Mouse (Mus musculus) yolk sac, embryonic 10.5 days (tissue): ENCODE measurements around the gene Dapk3.
"Not testable (repeated sequence)": the region's sequence is repeated elsewhere in the genome, so short reads cannot be mapped to it uniquely, and the experiment has no call there.

Experiments
- DNase-seq: peaks from one replicate; pipeline ENCODE4 v3.0.0-alpha.2; 2017; ENCODE audit warnings: low spot score

Dapk3 gene

GRCm38 (mm10) chr10:81145778-81146177 lies 37.0 kb upstream of the Dapk3 start:
- DNase-seq: no peak

DNA sequence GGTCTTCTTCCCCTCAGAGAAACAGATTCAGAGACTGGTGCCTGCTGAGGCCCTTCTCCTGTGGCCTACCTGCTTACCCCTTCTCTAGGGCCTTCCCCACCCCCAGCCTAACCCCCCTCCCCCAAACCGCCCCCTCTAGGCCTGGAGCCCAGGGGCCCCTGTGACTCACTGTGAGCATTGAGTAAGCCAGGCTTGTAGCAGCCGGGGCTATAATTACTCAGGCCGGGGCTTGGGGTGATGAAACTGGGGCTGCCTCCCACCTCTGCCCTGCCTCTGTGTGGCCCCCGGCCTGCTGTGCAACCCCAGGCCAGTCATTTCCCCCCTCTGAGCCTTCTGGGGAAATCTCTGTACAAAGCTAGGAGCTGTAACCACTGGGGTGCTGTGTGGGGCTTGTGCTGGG lies 36.5 kb upstream of the Dapk3 start:
- DNase-seq: no peak

- DNase-seq: no peak
Measured at GRCm38 (mm10) chr10:81151261-81151660, 31.5 kb upstream of the Dapk3 start.

GRCm38 (mm10) chr10:81152609-81153008 lies 30.2 kb upstream of the Dapk3 start:
- DNase-seq: peak; percentile 66

- no peak for DNase-seq
Measured at GRCm38 (mm10) chr10:81154313-81154712, 28.5 kb upstream of the Dapk3 start.

GRCm38 (mm10) chr10:81154736-81155135 lies 28.1 kb upstream of the Dapk3 start:
- no peak for DNase-seq

GRCm38 (mm10) chr10:81161602-81162317 lies 21.0 kb upstream of the Dapk3 start:
- no peak for DNase-seq

DNA sequence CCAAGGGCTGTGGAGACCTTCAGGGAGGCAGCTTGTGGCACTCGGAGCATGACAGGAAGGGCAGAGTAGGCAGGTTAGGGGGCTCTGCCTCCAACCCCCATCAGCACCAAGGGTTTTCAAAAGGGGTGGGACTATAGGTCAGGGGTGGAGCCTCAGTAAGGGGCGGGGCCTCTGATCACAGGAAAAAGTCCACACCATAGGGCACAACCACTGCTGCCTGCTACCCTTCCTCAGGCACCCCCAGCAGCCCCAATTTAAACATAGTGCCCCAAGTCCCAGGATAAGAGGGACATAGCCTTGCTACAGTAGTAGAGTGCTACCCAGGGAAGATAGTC lies 20.5 kb upstream of the Dapk3 start:
- no peak for DNase-seq

- DNase-seq: no peak
Measured at GRCm38 (mm10) chr10:81165118-81165517, 17.7 kb upstream of the Dapk3 start.

DNA sequence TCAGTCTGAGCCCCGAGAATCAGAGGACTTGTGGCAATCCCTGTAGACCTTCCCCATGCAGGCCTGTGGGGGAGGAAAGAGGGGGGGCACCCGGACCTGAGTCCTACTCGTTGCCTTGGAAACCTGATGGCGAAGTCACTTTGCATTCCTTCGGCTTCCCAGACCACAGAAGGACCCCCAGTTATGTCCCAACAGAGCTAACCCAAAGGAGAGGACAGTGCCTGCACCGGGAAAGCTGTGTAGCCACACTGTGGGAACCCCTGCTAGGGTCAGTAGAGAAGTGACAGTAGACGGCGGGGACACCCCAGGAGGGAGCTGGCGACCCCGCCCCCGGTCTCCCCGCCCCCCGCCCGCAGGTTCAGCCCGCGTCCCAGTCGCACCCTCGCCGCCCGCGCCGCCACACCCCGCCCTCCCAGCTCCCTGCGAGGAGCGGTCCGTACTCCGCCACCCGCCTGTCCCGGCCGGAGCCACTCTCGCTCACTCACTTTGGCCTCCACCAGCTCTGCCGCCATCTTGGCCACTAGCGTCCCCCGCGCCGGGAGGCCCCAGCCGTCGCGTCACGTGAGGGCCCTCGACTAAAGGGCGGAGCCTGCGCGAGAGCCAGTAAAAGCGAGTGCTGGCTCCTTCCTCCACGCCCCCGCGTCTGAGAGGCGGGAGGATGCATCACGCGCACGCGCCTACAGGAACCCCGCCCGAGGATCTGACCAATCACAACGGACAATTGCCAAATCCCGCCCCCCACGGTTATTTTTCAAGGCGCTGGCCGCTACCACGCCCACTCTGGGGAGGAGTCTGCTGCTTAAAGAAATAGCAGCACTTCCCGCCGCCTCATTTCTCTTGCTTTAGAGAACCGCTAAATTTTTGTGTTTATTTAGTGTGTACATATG lies 15.4 kb upstream of the Dapk3 start, which contains the start of gene Pias4:
Gene Pias4, minus strand, starts transcription at position 724 of the 887 bp plus-strand sequence.
- peak; percentile 100 for DNase-seq

GRCm38 (mm10) chr10:81168087-81168431 lies 14.7 kb upstream of the Dapk3 start:
- no peak for DNase-seq

DNA sequence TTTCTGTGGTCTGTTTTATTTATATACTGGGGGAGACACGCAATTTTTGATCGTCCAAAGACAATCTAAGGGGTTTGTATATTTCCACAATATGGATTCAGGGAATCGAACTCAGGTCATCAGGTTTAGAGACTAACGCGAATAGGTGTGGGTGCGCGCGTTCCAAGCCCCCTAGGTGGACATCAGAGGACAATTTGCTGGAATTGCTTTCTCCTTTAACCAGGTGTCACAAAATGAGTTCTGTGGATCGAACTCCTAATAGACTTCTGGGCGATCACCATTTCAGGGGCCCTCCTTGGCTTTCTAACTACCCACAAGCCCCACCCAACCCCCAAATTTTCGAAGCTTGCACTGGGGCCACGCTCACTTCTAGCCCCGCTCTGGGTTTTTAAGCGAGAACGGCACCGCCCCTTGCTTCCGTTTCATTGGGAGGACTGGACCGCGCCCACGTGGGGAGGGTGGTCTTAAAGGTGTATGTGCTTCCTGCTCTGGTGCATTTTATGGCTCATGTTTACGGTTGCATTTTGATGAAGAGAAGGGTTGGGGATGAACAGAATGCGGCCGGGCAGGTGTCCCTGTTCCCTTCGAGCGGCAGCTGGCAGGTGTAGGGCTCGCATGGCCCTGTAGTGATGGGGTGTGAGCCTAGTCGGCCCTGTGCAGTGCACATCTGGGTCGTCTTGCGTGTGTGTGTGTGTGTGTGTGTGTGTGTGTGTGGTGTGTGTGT lies 14.1 kb upstream of the Dapk3 start:
- peak; percentile 87 for DNase-seq

DNA sequence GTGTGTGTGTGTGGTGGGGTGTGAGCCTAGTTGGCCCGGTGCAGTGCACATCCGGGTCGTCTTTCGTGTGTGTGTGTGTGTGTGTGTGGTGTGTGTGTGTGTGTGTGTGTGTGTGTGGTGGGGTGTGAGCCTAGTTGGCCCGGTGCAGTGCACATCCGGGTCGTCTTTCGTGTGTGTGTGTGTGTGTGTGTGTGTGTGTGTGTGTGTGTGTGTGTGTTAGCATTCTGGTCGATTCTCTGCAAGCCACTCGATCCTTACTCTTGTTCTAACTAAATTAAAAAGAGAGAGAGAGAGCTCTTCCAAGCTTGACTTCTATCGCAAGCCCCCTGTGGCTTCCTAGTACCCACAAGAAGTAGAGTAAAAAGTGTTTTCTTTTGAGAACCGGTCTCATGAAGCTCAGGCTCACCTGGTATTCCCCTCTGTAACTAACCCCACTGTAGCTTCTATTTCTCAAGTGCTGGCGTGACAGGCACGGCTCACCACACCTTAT lies 13.3 kb upstream of the Dapk3 start:
- DNase-seq: not testable (repeated sequence)

DNA sequence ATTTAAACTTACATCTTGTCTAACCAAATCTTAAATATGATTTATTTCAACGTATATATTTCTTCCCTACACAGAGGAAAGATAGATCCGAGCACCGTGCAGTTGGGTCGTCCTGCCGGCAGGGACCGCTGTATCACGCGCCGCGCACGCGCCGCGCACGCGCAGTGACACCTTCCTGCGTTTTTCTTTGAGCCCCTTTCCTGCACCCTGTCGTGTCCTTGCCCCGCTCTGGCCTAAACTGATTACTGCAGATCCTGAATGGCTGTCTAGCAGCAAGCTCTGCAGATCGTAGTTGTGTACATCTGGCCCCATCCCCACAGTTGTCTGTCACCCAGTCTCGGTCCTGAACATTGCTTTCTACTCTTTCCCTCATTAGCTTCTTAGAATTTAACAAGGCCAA lies 9.7 kb upstream of the Dapk3 start:
- peak; percentile 71 for DNase-seq

- DNase-seq: peak; percentile 85
Measured at GRCm38 (mm10) chr10:81174617-81175344, 8.0 kb upstream of the Dapk3 start.

DNA sequence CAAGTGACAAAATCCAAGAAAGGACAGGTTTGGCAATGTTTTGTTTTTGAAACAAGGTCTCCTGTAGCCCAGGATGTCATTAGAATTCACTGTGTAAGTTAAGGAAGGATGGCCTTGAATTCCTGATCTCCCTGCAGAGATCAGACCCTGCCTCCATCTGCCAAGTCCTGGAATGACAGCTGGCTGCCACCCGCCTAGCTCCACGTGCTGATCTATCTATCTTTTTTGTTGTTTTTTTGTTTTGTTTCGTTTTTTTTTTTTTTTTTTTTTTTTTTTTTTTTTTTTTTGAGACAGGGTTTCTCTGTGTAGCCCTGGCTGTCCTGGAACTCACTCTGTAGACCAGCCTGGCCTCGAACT lies 7.5 kb upstream of the Dapk3 start:
- not testable (repeated sequence) for DNase-seq

- no peak for DNase-seq
Measured at GRCm38 (mm10) chr10:81175936-81176465, 6.8 kb upstream of the Dapk3 start.

GRCm38 (mm10) chr10:81176466-81177271 lies 6.1 kb upstream of the Dapk3 start, which contains the start of gene Eef2:
Gene Eef2 (plus strand): TSS chr10:81176631.
- peak; percentile 97 for DNase-seq

GRCm38 (mm10) chr10:81177491-81177925 lies 5.3 kb upstream of the Dapk3 start:
- DNase-seq: no peak

GRCm38 (mm10) chr10:81177958-81178712 lies 4.7 kb upstream of the Dapk3 start:
- no peak for DNase-seq
